Mouse (Mus musculus) G1E-ER4 (cell line): ENCODE results near the gene Fam171a1. TPM values are rescaled to one million over a fixed set of nuclear protein-coding genes. Genes with fewer than 3 reads are reported as not detected.

Source experiments
- GATA1 ChIP-seq: IDR thresholded peaks from one replicate; pipeline ENCODE4 v1.8.0; 2012; ENCODE audit warnings: low read length, inconsistent platforms
- polyA plus RNA-seq: library from polyadenylated mRNA; stranded (reverse); fragments of >175 nt; gene quantifications from 2 replicates; pipeline ENCODE4 v1.2.3, GENCODE M21; 2012

Fam171a1 gene
- polyA plus RNA-seq, 1 experiment: not detected

GRCm38 (mm10) chr2:3188745-3189475 lies 74.9 kb downstream of the Fam171a1 start:
- no peak for TF ChIP-seq GATA1

- no peak for TF ChIP-seq GATA1
Measured at GRCm38 (mm10) chr2:3191149-3191548, 77.1 kb downstream of the Fam171a1 start.

- no peak for TF ChIP-seq GATA1
Measured at GRCm38 (mm10) chr2:3195511-3195910, 81.5 kb downstream of the Fam171a1 start.

DNA sequence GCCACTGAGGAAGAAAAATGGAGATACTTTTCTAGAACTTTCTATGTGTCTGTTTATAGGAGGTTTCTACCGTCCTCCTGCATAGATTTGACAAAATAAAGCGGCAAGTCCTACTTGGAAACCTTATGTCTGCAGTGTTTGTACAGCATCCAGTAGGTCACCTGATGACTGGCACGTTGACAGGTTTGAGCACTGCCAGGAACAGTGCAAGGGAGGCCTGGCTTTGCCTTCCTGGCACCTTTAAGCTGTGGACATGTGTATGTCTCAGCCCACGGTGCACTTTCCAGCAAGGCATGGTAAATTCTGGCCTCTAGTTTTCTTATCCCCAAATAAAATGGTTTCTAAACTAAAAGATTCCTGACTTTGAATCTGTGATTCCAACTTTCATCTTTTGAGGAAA lies 86.4 kb downstream of the Fam171a1 start:
- no peak for TF ChIP-seq GATA1

DNA sequence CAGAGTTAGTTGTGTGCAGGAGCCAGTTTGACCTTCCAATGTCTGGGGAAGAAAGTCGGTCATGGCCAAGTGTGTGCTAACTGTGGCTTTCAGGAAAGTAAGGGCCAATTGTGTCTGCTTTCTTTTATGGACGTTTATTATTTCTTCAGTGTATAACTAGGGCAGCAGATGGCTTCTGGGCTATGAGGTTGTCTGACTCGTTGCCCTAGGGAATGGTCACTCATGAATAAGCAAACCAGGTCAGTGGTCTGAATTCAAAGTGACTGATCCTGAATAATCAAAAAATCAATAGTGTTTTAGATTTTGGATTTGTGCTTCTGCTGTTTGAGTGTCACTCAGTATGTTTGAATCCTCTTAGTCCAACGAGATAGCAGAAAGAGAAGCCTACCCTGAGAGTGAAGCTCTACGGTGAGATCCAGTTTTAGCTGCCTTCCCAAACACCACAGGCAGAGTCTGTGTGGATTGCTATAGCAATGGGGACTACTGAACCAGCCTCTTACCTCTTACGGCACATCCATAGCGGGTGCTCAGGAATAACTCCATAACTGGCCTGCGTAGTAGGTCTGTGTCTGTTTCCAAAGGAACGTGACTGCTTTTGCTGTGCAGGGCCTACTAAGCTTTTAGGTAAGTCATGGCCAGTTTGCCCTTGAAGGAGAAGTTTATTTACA lies 93.1 kb downstream of the Fam171a1 start:
- TF ChIP-seq GATA1: no peak

DNA sequence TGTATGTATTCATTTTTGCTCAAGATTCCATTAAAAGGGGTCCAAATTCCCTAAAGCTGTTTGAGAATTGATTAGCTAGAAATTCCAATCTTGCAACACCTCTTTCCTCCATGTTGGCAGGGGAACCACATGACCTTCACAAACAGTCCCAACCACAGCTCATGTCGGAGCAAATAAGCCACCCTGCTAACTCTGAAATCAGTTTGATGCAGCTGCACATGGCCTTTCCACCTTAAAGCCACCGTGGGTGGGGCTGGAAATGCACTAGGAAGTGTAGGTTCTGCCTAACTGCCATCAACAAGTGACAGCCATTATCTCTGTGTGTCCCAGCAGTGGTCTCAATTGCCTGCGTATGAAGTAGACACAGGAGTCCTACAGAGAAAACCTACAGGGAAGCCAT lies 101.5 kb downstream of the Fam171a1 start:
- no peak for TF ChIP-seq GATA1

DNA sequence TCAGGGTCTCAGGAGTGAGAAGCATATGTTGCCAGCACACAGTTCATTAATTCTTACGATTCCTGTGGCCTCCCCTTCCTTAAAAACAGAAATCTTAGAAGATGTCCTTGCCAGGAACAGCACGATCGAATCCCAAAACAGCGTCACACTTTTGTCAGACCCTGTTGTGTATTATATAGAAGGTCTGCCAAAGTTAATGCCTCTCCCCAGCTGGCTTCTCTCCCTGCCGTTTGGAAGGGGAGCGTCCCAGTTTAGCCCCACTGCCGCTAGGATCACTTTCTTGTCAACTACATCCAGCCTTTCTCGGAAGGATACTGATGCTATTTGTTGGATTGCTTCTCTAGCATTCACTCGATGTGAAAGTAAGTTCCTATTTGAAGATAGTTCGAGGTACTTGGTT lies 102.6 kb downstream of the Fam171a1 start:
- no peak for TF ChIP-seq GATA1

DNA sequence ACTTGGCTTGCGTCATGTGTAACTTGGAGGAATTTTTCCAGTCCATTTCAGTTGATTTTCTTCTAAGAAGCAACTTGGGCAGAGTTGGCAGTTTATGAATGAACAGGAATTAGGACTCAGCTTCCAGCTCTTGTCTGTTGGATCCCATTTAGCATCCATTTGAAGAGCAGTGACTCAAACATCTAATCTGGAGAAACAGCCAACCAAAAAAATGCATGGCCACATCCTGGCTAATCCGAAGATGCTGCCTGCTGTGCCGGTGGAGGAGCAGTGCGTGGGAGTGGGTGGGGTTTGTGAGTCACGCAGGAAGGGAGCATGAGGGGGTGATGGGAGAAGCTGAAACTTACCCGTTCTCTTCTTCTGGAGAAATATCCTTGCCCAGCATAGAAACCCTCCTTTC lies 104.2 kb downstream of the Fam171a1 start:
- TF ChIP-seq GATA1: no peak

GRCm38 (mm10) chr2:3228475-3228874 lies 114.5 kb downstream of the Fam171a1 start:
- TF ChIP-seq GATA1: no peak

DNA sequence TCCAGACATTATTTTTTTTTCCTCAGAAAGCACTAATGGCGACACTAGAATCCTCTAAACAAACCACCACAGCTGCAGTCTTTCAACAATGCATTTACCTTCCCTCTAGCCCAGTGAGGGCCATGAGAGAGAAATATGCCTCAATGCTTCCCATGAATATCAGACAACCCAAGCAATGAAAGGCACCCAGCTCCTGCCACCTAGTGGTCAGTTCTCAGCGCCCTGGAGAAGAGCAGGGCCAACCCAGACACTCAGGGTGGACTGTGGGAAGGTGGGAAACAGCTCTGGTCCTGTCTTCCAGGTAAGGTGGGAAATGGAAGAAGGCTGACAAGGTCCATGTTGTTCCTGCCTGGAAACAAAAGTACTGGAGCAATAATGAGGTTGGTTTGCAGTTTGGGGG lies 115.0 kb downstream of the Fam171a1 start:
- TF ChIP-seq GATA1: no peak

GRCm38 (mm10) chr2:3239255-3239654 lies 125.2 kb downstream of the Fam171a1 start:
- TF ChIP-seq GATA1: no peak

GRCm38 (mm10) chr2:3244251-3244650 lies 130.2 kb downstream of the Fam171a1 start:
- no peak for TF ChIP-seq GATA1

- no peak for TF ChIP-seq GATA1
Measured at GRCm38 (mm10) chr2:3251309-3251708, 137.3 kb downstream of the Fam171a1 start.

DNA sequence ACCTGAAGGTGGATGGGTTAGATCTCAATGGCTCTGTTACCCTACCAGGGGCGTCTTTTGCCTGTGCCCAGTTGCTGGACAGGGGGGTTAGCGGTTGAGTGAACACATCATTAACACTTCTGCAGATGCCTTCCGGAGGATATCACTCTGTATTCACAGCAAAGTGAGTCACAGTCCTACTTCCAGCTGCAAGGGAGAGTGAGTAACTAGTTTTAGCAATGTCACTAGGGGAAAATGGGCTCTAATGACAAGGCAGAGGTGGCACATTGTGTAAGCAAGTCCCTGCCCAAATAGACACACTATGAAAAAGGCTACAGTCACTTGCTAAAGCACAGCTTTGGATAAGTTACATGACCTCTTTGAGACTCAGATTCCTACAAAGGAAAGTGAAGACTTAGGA lies 152.4 kb downstream of the Fam171a1 start:
- no peak for TF ChIP-seq GATA1

GRCm38 (mm10) chr2:3267879-3268278 lies 153.9 kb downstream of the Fam171a1 start:
- TF ChIP-seq GATA1: no peak

- TF ChIP-seq GATA1: no peak
Measured at GRCm38 (mm10) chr2:3273349-3273748, 159.3 kb downstream of the Fam171a1 start.

DNA sequence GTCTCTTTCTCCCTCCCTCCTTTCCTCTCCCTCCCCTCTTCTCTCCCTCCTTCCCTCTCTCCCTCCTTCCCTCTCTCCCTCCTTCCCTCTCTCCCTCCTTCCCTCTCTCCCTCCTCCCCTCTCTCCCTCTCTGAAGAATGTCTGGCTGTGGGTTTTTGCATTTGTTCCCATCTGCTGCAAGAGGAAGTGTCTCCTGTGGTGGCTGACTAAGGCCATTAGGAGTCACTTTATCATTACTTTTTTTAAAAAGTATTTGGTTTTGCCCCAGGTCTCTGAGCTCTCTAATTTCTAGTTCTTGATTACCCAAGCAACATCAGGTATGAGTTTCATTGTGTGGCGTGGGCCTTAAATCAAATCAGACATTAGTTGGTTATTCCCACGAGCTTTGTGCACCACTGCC lies 162.1 kb downstream of the Fam171a1 start:
- TF ChIP-seq GATA1: no peak

Other genes starting within 250 kb of the Fam171a1 start
- gene Nmt2, start 170.0 kb downstream of the Fam171a1 start, polyA plus RNA-seq: 9.4 and 11.1 TPM in 2 replicates
- gene Rpp38, start 218.4 kb downstream of the Fam171a1 start, polyA plus RNA-seq: 1.5 and 1.8 TPM in 2 replicates
- gene Acbd7, start 221.9 kb downstream of the Fam171a1 start, polyA plus RNA-seq: not detected in 2 replicates